Mouse (Mus musculus): ENCODE results near the gene Lrrc49.

Lrrc49 gene

GRCm38 (mm10) chr9:60529348-60530243 is 158.4 kb downstream of the Lrrc49 start:
- no peak for DNase-seq (ENCODE audit: low spot score)

- DNase-seq (ENCODE audit: low spot score), result no peak
These were observed 159.7 kb downstream of the Lrrc49 start for GRCm38 (mm10) chr9:60528269-60528668.

GRCm38 (mm10) chr9:60527836-60528235 is 160.1 kb downstream of the Lrrc49 start:
- DNase-seq (ENCODE audit: low spot score), result no peak

GRCm38 (mm10) chr9:60527051-60527450 is 160.9 kb downstream of the Lrrc49 start:
- DNase-seq (ENCODE audit: low spot score), result no peak

- no peak for DNase-seq (ENCODE audit: low spot score)
These were observed 161.8 kb downstream of the Lrrc49 start for GRCm38 (mm10) chr9:60526195-60526594.

GRCm38 (mm10) chr9:60521806-60522264 is 166.1 kb downstream of the Lrrc49 start, which contains the start of gene Thsd4:
Gene Thsd4, minus strand, starts transcription at chr9:60522046.
- no peak for DNase-seq (ENCODE audit: low spot score)

- DNase-seq (ENCODE audit: low spot score), result no peak
These were observed 166.8 kb downstream of the Lrrc49 start for GRCm38 (mm10) chr9:60521143-60521542.

GRCm38 (mm10) chr9:60519601-60520000 is 168.4 kb downstream of the Lrrc49 start:
- DNase-seq (ENCODE audit: low spot score), result no peak
